ENCODE assay signal across 19 mouse cellular contexts in the genomic region with DNA sequence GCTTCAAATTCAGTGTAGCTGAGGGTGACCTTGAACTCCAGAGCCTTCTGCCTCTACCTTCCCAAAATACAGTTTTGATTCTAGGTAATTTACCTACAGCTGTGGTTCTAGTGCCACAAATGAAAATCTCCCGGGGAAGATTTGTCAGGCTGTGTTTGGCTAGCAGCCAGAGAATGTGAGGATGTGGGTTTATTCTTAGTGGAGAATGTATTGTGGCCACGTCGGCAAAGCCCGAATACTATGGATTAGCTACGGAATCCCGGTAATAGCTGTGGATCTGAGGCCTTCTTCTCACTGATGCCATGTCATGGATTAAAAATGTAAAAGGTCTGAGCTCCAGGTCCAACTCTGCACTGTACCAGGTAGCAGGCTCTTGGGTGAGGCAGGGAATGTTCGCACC. TPM values are rescaled to one million over a fixed set of nuclear protein-coding genes. Genes with fewer than 3 reads are reported as not detected.
DNase-seq lines count a peak whose midpoint lies in the region; ATAC-seq and TF ChIP-seq lines count a peak whose summit lies in the region.
"Had no signal": no experiment of that assay in that cellular context is flagged by ENCODE, and none has a peak within 500 bp of the region (broad histone marks: within the 10 kb centered on the region; RNA-seq: fewer than 3 reads in every experiment).

No protein-coding gene starts in this region.

- H3K9ac ChIP-seq in heart, embryonic 13.5 days, result no peak overlapping the region
- H3K9ac ChIP-seq in stomach, embryonic 16.5 days (ENCODE audit: low read length), result 0 out of 2 replicates have a peak overlapping the region, but pooled peaks have one; percentile 4
- H3K9ac ChIP-seq in stomach, postnatal 0 days (ENCODE audit: low read length), result no peak overlapping the region
- H3K9ac ChIP-seq: embryonic facial prominence, embryonic 13.5 days; forebrain, embryonic 15.5 days; hindbrain, embryonic 12.5 days; hindbrain, embryonic 15.5 days had no signal

- no peak for TF ChIP-seq CTCF in stomach, postnatal 0 days (IDR thresholded peaks at IDR 0.05; ENCODE audit: low read depth)
- no peak for TF ChIP-seq CTCF in olfactory bulb, adult 2 months (IDR thresholded peaks at IDR 0.05; ENCODE audit: insufficient read depth, low read depth, low read length)

- DNase-seq in heart, adult 8-10 months (ENCODE audit: low spot score), result no peak
- no peak for DNase-seq in stomach, postnatal 0 days (ENCODE audit: low spot score)
- DNase-seq in thymus, postnatal 25 days, result no peak
- DNase-seq: adrenal gland, postnatal 10 days; adrenal gland, postnatal 36 days; cerebellum, adult 18-20 months; cerebellum, adult 9-10 months; cerebellum, postnatal 14 days; gastrocnemius, postnatal 25 days; heart, adult 18-20 months had no signal

- H3K27me3 ChIP-seq in heart, embryonic 13.5 days (replicated peaks), result no peaks in the 10 kb centered on the region
- H3K27me3 ChIP-seq in stomach, embryonic 16.5 days (ENCODE audit: control insufficient read depth, insufficient read depth, low read length), result no peaks in the 10 kb centered on the region
- no peaks in the 10 kb centered on the region for H3K27me3 ChIP-seq in stomach, postnatal 0 days (ENCODE audit: control insufficient read depth, insufficient read depth, low read length)
- H3K27me3 ChIP-seq: embryonic facial prominence, embryonic 13.5 days; forebrain, embryonic 15.5 days; hindbrain, embryonic 12.5 days; hindbrain, embryonic 15.5 days had no signal

- H3K4me1 ChIP-seq in heart, embryonic 13.5 days, result peaks cover 20% of the 10 kb centered on the region
- H3K4me1 ChIP-seq in stomach, embryonic 16.5 days (ENCODE audit: control insufficient read depth, insufficient read depth, low read length), result no peaks in the 10 kb centered on the region; the same call in 1 of the 2 replicates
- no peaks in the 10 kb centered on the region for H3K4me1 ChIP-seq in stomach, postnatal 0 days (replicated peaks; ENCODE audit: control insufficient read depth, insufficient read depth)
- H3K4me1 ChIP-seq in olfactory bulb, adult 2 months (ENCODE audit: control insufficient read depth, insufficient read depth, low read length), result peaks cover 17% of the 10 kb centered on the region
- H3K4me1 ChIP-seq: embryonic facial prominence, embryonic 13.5 days; hindbrain, embryonic 12.5 days; hindbrain, embryonic 15.5 days had no signal

- H3K9me3 ChIP-seq in heart, embryonic 13.5 days, result no peaks in the 10 kb centered on the region
- no peaks in the 10 kb centered on the region for H3K9me3 ChIP-seq in stomach, embryonic 16.5 days (replicated peaks; ENCODE audit: control insufficient read depth, low read length)
- no peaks in the 10 kb centered on the region for H3K9me3 ChIP-seq in stomach, postnatal 0 days (ENCODE audit: control insufficient read depth, low read length)
- H3K9me3 ChIP-seq: embryonic facial prominence, embryonic 13.5 days; forebrain, embryonic 10.5 days; forebrain, embryonic 15.5 days; heart, embryonic 10.5 days; hindbrain, embryonic 12.5 days; hindbrain, embryonic 15.5 days had no signal

- 0 out of 2 replicates have a peak overlapping the region, but pooled peaks have one; percentile 5 for H3K4me2 ChIP-seq in heart, embryonic 13.5 days
- no peak overlapping the region for H3K4me2 ChIP-seq in stomach, embryonic 16.5 days (ENCODE audit: low read depth, low read length)
- H3K4me2 ChIP-seq in stomach, postnatal 0 days (replicated peaks; ENCODE audit: low read depth), result no peak overlapping the region
- H3K4me2 ChIP-seq: embryonic facial prominence, embryonic 13.5 days; forebrain, embryonic 15.5 days; hindbrain, embryonic 12.5 days; hindbrain, embryonic 15.5 days had no signal

- H3K36me3 ChIP-seq in heart, embryonic 13.5 days, result no peaks in the 10 kb centered on the region
- H3K36me3 ChIP-seq in stomach, embryonic 16.5 days (ENCODE audit: control insufficient read depth, insufficient read depth, low read length), result no peaks in the 10 kb centered on the region
- H3K36me3 ChIP-seq in stomach, postnatal 0 days (ENCODE audit: control insufficient read depth, insufficient read depth, low read length), result no peaks in the 10 kb centered on the region
- H3K36me3 ChIP-seq: embryonic facial prominence, embryonic 13.5 days; forebrain, embryonic 10.5 days; forebrain, embryonic 15.5 days; heart, embryonic 10.5 days; hindbrain, embryonic 12.5 days; hindbrain, embryonic 15.5 days had no signal

- no peak for ATAC-seq in heart, embryonic 13.5 days (ENCODE audit: extremely low read depth, insufficient number of reproducible peaks, low FRiP score, low TSS enrichment)
- ATAC-seq in stomach, embryonic 16.5 days (ENCODE audit: insufficient read depth, low FRiP score), result no peak
- ATAC-seq in stomach, postnatal 0 days (ENCODE audit: low FRiP score, low TSS enrichment), result no peak
- ATAC-seq: forebrain, embryonic 15.5 days had no signal

- no peak for TF ChIP-seq EP300 in stomach, postnatal 0 days (optimal IDR thresholded peaks at IDR 0.05)

- no peak overlapping the region for H3K4me3 ChIP-seq in heart, embryonic 13.5 days
- no peak overlapping the region for H3K4me3 ChIP-seq in stomach, embryonic 16.5 days (replicated peaks; ENCODE audit: low read length)
- no peak overlapping the region for H3K4me3 ChIP-seq in stomach, postnatal 0 days (ENCODE audit: low read depth, low read length)
- H3K4me3 ChIP-seq in olfactory bulb, adult 2 months (ENCODE audit: insufficient read depth, low read depth, low read length), result no peak overlapping the region
- H3K4me3 ChIP-seq: embryonic facial prominence, embryonic 13.5 days; forebrain, embryonic 10.5 days; forebrain, embryonic 15.5 days; heart, embryonic 10.5 days; hindbrain, embryonic 12.5 days; hindbrain, embryonic 15.5 days had no signal

- no peak for TF ChIP-seq POLR2A in olfactory bulb, adult 2 months (IDR thresholded peaks at IDR 0.05; ENCODE audit: insufficient read depth, low read depth, low read length)

- WGBS in heart, embryonic 13.5 days, result 30% methylated on average over 7 of the region's 7 CpGs
- 50% methylated on average over 7 of the region's 7 CpGs for WGBS in stomach, embryonic 16.5 days
- WGBS in stomach, postnatal 0 days, result 34% methylated on average over 7 of the region's 7 CpGs
- WGBS in olfactory bulb, adult 2 months, result 35% methylated on average over 7 of the region's 7 CpGs

- no peak overlapping the region for H3K27ac ChIP-seq in heart, embryonic 13.5 days (replicated peaks)
- H3K27ac ChIP-seq in stomach, embryonic 16.5 days (ENCODE audit: low read length), result no peak overlapping the region
- no peak overlapping the region for H3K27ac ChIP-seq in stomach, postnatal 0 days (replicated peaks)
- peak overlapping the region; percentile 69 for H3K27ac ChIP-seq in olfactory bulb, adult 2 months (ENCODE audit: insufficient read depth, low read depth, low read length)
- H3K27ac ChIP-seq: embryonic facial prominence, embryonic 13.5 days; forebrain, embryonic 10.5 days; forebrain, embryonic 15.5 days; heart, embryonic 10.5 days; hindbrain, embryonic 12.5 days; hindbrain, embryonic 15.5 days had no signal

RNA-seq across cellular contexts. Expression of a gene that starts 45.3 kb away (rescaled TPM):
- polyA plus RNA-seq in heart, embryonic 13.5 days (2015; fragmentation: Nextera tagmentation; extraction: Ambion mirVana), result 3.5 and 4.2 TPM in 2 replicates
- 10 to 100 TPM in 2 of 4 experiments, 1 to 10 TPM in 2; 9.2 to 13.8 (median 11.6) TPM for total RNA-seq in heart, adult 8-10 months (2022)
- polyA plus RNA-seq in stomach, embryonic 16.5 days (2015; fragmentation: Nextera tagmentation; extraction: Ambion mirVana), result 3.3 and 3.6 TPM in 2 replicates
- polyA plus RNA-seq in stomach, postnatal 0 days (2015; fragmentation: Nextera tagmentation; extraction: Ambion mirVana), result 0.96 and 1.5 TPM in 2 replicates
- not detected in 2 replicates for polyA plus RNA-seq in olfactory bulb, adult 2 months (2012; ENCODE audit: insufficient read depth, insufficient read length, low replicate concordance, missing spikeins)
